13 mouse cellular contexts compared by ENCODE assay signal in genomic region chr13:49224314-49224713, GRCm38 (mm10). TPM values are rescaled to one million over a fixed set of nuclear protein-coding genes. Genes with fewer than 3 reads are reported as not detected.
DNase-seq lines count a peak whose midpoint lies in the region; ATAC-seq and TF ChIP-seq lines count a peak whose summit lies in the region.
"Had no signal": no experiment of that assay in that cellular context is flagged by ENCODE, and none has a peak within 500 bp of the region (broad histone marks: within the 10 kb centered on the region; RNA-seq: fewer than 3 reads in every experiment).

No protein-coding gene starts in this region.

- TF ChIP-seq CTCF in forebrain, postnatal 0 days (IDR thresholded peaks at IDR 0.05; ENCODE audit: low read depth) = no peak
- TF ChIP-seq CTCF in midbrain, postnatal 0 days (IDR thresholded peaks at IDR 0.05) = no peak
- no peak for TF ChIP-seq CTCF in stomach, postnatal 0 days (IDR thresholded peaks at IDR 0.05; ENCODE audit: low read depth)

- H3K4me3 ChIP-seq in forebrain, postnatal 0 days (ENCODE audit: low read depth, low read length) = no peak overlapping the region
- H3K4me3 ChIP-seq in forebrain, embryonic 13.5 days = no peak overlapping the region
- no peak overlapping the region for H3K4me3 ChIP-seq in midbrain, postnatal 0 days (ENCODE audit: low read depth, low read length)
- no peak overlapping the region for H3K4me3 ChIP-seq in midbrain, embryonic 10.5 days
- H3K4me3 ChIP-seq in stomach, postnatal 0 days (ENCODE audit: low read depth, low read length) = no peak overlapping the region
- H3K4me3 ChIP-seq in neural tube, embryonic 15.5 days (replicated peaks) = no peak overlapping the region
- H3K4me3 ChIP-seq: forebrain, embryonic 10.5 days; myocyte had no signal

- H3K36me3 ChIP-seq in forebrain, postnatal 0 days (ENCODE audit: insufficient read depth) = no peaks in the 10 kb centered on the region
- H3K36me3 ChIP-seq in forebrain, embryonic 13.5 days (ENCODE audit: poor library complexity, severe bottlenecking) = no peaks in the 10 kb centered on the region
- no peaks in the 10 kb centered on the region for H3K36me3 ChIP-seq in midbrain, postnatal 0 days (ENCODE audit: insufficient read depth, low read length)
- no peaks in the 10 kb centered on the region for H3K36me3 ChIP-seq in midbrain, embryonic 10.5 days
- no peaks in the 10 kb centered on the region for H3K36me3 ChIP-seq in stomach, postnatal 0 days (ENCODE audit: control insufficient read depth, insufficient read depth, low read length)
- H3K36me3 ChIP-seq in neural tube, embryonic 15.5 days = no peaks in the 10 kb centered on the region
- H3K36me3 ChIP-seq: forebrain, embryonic 10.5 days had no signal

- no peak overlapping the region for H3K4me2 ChIP-seq in forebrain, postnatal 0 days (ENCODE audit: low read depth)
- H3K4me2 ChIP-seq in forebrain, embryonic 13.5 days = no peak overlapping the region
- no peak overlapping the region for H3K4me2 ChIP-seq in midbrain, postnatal 0 days (ENCODE audit: low read depth, low read length, poor library complexity, severe bottlenecking)
- no peak overlapping the region for H3K4me2 ChIP-seq in stomach, postnatal 0 days (replicated peaks; ENCODE audit: low read depth)
- H3K4me2 ChIP-seq in neural tube, embryonic 15.5 days = no peak overlapping the region

- H3K9ac ChIP-seq in forebrain, postnatal 0 days = no peak overlapping the region
- H3K9ac ChIP-seq in forebrain, embryonic 13.5 days = no peak overlapping the region
- no peak overlapping the region for H3K9ac ChIP-seq in midbrain, postnatal 0 days (replicated peaks; ENCODE audit: low read length, poor library complexity, severe bottlenecking)
- no peak overlapping the region for H3K9ac ChIP-seq in stomach, postnatal 0 days (ENCODE audit: low read length)
- no peak overlapping the region for H3K9ac ChIP-seq in neural tube, embryonic 15.5 days (replicated peaks)

- no peaks in the 10 kb centered on the region for H3K4me1 ChIP-seq in forebrain, postnatal 0 days (ENCODE audit: insufficient read depth)
- no peaks in the 10 kb centered on the region for H3K4me1 ChIP-seq in forebrain, embryonic 13.5 days
- no peaks in the 10 kb centered on the region for H3K4me1 ChIP-seq in midbrain, postnatal 0 days (ENCODE audit: insufficient read depth, low read length)
- H3K4me1 ChIP-seq in midbrain, embryonic 10.5 days = 0 out of 2 replicates have a peak, but pooled peaks cover 3% of the 10 kb centered on the region
- H3K4me1 ChIP-seq in stomach, postnatal 0 days (replicated peaks; ENCODE audit: control insufficient read depth, insufficient read depth) = no peaks in the 10 kb centered on the region
- H3K4me1 ChIP-seq in neural tube, embryonic 15.5 days = no peaks in the 10 kb centered on the region

- no peaks in the 10 kb centered on the region for H3K9me3 ChIP-seq in forebrain, postnatal 0 days (ENCODE audit: low read length)
- H3K9me3 ChIP-seq in forebrain, embryonic 13.5 days (replicated peaks) = 0 out of 2 replicates have a peak, but pooled peaks cover 2% of the 10 kb centered on the region
- H3K9me3 ChIP-seq in midbrain, postnatal 0 days (ENCODE audit: low read length) = no peaks in the 10 kb centered on the region
- 0 out of 2 replicates have a peak, but pooled peaks cover 5% of the 10 kb centered on the region for H3K9me3 ChIP-seq in midbrain, embryonic 10.5 days (replicated peaks)
- H3K9me3 ChIP-seq in stomach, postnatal 0 days (ENCODE audit: control insufficient read depth, low read length) = no peaks in the 10 kb centered on the region
- no peaks in the 10 kb centered on the region for H3K9me3 ChIP-seq in neural tube, embryonic 15.5 days (replicated peaks)

- H3K27ac ChIP-seq in forebrain, postnatal 0 days (ENCODE audit: low read depth, low read length) = no peak overlapping the region
- H3K27ac ChIP-seq in forebrain, embryonic 13.5 days = no peak overlapping the region
- no peak overlapping the region for H3K27ac ChIP-seq in midbrain, postnatal 0 days (ENCODE audit: low read depth, low read length)
- no peak overlapping the region for H3K27ac ChIP-seq in midbrain, embryonic 10.5 days (replicated peaks)
- H3K27ac ChIP-seq in stomach, postnatal 0 days (replicated peaks) = no peak overlapping the region
- no peak overlapping the region for H3K27ac ChIP-seq in neural tube, embryonic 15.5 days (replicated peaks)
- H3K27ac ChIP-seq: forebrain, embryonic 10.5 days had no signal

- DNase-seq in forebrain, postnatal 0 days = peak; percentile 26
- DNase-seq in midbrain, postnatal 0 days (ENCODE audit: low spot score) = peak; percentile 20
- DNase-seq in midbrain, embryonic 10.5 days (ENCODE audit: low spot score) = no peak
- peak; percentile 78 for DNase-seq in kidney, adult 9 months
- peak; percentile 49 for DNase-seq in stomach, postnatal 0 days (ENCODE audit: low spot score)
- DNase-seq: cerebellum, postnatal 36 days; heart, adult 11 months; left cerebral cortex, postnatal 4 days had no signal

- 17% methylated on average over 10 of the region's 10 CpGs for WGBS in forebrain, postnatal 0 days
- 20% methylated on average over 10 of the region's 10 CpGs for WGBS in forebrain, embryonic 13.5 days
- 14% methylated on average over 10 of the region's 10 CpGs for WGBS in midbrain, postnatal 0 days
- 14% methylated on average over 10 of the region's 10 CpGs for WGBS in midbrain, embryonic 10.5 days
- 9% methylated on average over 10 of the region's 10 CpGs for WGBS in stomach, postnatal 0 days
- 21% methylated on average over 10 of the region's 10 CpGs for WGBS in neural tube, embryonic 15.5 days

- no peaks in the 10 kb centered on the region for H3K27me3 ChIP-seq in forebrain, postnatal 0 days (ENCODE audit: insufficient read depth, low read length)
- H3K27me3 ChIP-seq in forebrain, embryonic 13.5 days = peaks cover 4% of the 10 kb centered on the region; the same call in 1 of the 2 replicates
- H3K27me3 ChIP-seq in midbrain, postnatal 0 days (ENCODE audit: insufficient read depth, low read length) = no peaks in the 10 kb centered on the region
- peaks cover 46% of the 10 kb centered on the region for H3K27me3 ChIP-seq in midbrain, embryonic 10.5 days (ENCODE audit: low read depth, poor library complexity, severe bottlenecking)
- H3K27me3 ChIP-seq in stomach, postnatal 0 days (ENCODE audit: control insufficient read depth, insufficient read depth, low read length) = no peaks in the 10 kb centered on the region
- H3K27me3 ChIP-seq in neural tube, embryonic 15.5 days (replicated peaks) = no peaks in the 10 kb centered on the region

- no peak for TF ChIP-seq EP300 in stomach, postnatal 0 days (optimal IDR thresholded peaks at IDR 0.05)

- peak; percentile 63 for ATAC-seq in forebrain, postnatal 0 days
- no peak for ATAC-seq in forebrain, embryonic 13.5 days
- ATAC-seq in midbrain, postnatal 0 days (ENCODE audit: low FRiP score) = no peak
- 0 out of 2 replicates have a peak, but pooled peaks have one; percentile 37 for ATAC-seq in stomach, postnatal 0 days (ENCODE audit: low FRiP score, low TSS enrichment)
- no peak for ATAC-seq in activated CD4-positive, CD25-positive, alpha-beta regulatory T cell, adult 4 months
- no peak for ATAC-seq in neural tube, embryonic 15.5 days (ENCODE audit: low FRiP score)

RNA-seq across cellular contexts. Expression of gene Card19, which starts 8.5 kb away (rescaled TPM):
- 14.9 and 15.8 TPM in 2 replicates for total RNA-seq in forebrain, postnatal 0 days (2014; rRNA removed)
- polyA plus RNA-seq in forebrain, postnatal 0 days (2015; fragmentation: Nextera tagmentation; extraction: Ambion mirVana) = 32.0 TPM in 2 replicates
- 12.0 and 16.1 TPM in 2 replicates for polyA plus RNA-seq in forebrain, embryonic 13.5 days (2015; fragmentation: Nextera tagmentation; extraction: Ambion mirVana)
- 25.8 and 32.7 TPM in 2 replicates for total RNA-seq in midbrain, postnatal 0 days (2014; rRNA removed)
- 39.8 and 44.5 TPM in 2 replicates for polyA plus RNA-seq in midbrain, postnatal 0 days (2015; fragmentation: Nextera tagmentation; extraction: Ambion mirVana)
- polyA plus RNA-seq in midbrain, embryonic 10.5 days (2016; fragmentation: Nextera tagmentation; extraction: Ambion mirVana) = 23.1 and 23.3 TPM in 2 replicates
- 83.5 and 86.2 TPM in 2 replicates for polyA plus RNA-seq in stomach, postnatal 0 days (2015; fragmentation: Nextera tagmentation; extraction: Ambion mirVana)
- polyA plus RNA-seq in activated CD4-positive, CD25-positive, alpha-beta regulatory T cell, adult 4 months (2017; shearing (Covaris generic)) = 10 to 100 TPM; 56.9 to 66.6 TPM
- polyA plus RNA-seq in neural tube, embryonic 15.5 days (2015; fragmentation: Nextera tagmentation; extraction: Ambion mirVana) = 44.6 and 45.5 TPM in 2 replicates

RNA-seq across cellular contexts. Expression of gene Susd3, which starts 24.2 kb away (rescaled TPM):
- 0.38 and 0.85 TPM in 2 replicates for total RNA-seq in forebrain, postnatal 0 days (2014; rRNA removed)
- polyA plus RNA-seq in forebrain, postnatal 0 days (2015; fragmentation: Nextera tagmentation; extraction: Ambion mirVana) = 0.77 and 1.2 TPM in 2 replicates
- 0.37 and 0.66 TPM in 2 replicates for polyA plus RNA-seq in forebrain, embryonic 13.5 days (2015; fragmentation: Nextera tagmentation; extraction: Ambion mirVana)
- total RNA-seq in midbrain, postnatal 0 days (2014; rRNA removed) = 0.33 and 1.2 TPM in 2 replicates
- polyA plus RNA-seq in midbrain, postnatal 0 days (2015; fragmentation: Nextera tagmentation; extraction: Ambion mirVana) = 0.63 and 0.92 TPM in 2 replicates
- 1.0 and 1.2 TPM in 2 replicates for polyA plus RNA-seq in midbrain, embryonic 10.5 days (2016; fragmentation: Nextera tagmentation; extraction: Ambion mirVana)
- polyA plus RNA-seq in stomach, postnatal 0 days (2015; fragmentation: Nextera tagmentation; extraction: Ambion mirVana) = 1.0 and 1.2 TPM in 2 replicates
- polyA plus RNA-seq in activated CD4-positive, CD25-positive, alpha-beta regulatory T cell, adult 4 months (2017; shearing (Covaris generic)) = 10 to 100 TPM; 61.0 to 67.4 TPM
- 0.95 and 2.1 TPM in 2 replicates for polyA plus RNA-seq in neural tube, embryonic 15.5 days (2015; fragmentation: Nextera tagmentation; extraction: Ambion mirVana)

RNA-seq across cellular contexts. Expression of gene Ninj1, which starts 37.0 kb away (rescaled TPM):
- total RNA-seq in forebrain, postnatal 0 days (2014; rRNA removed) = 16.5 and 28.6 TPM in 2 replicates
- 37.0 and 43.1 TPM in 2 replicates for polyA plus RNA-seq in forebrain, postnatal 0 days (2015; fragmentation: Nextera tagmentation; extraction: Ambion mirVana)
- 15.5 and 16.7 TPM in 2 replicates for polyA plus RNA-seq in forebrain, embryonic 13.5 days (2015; fragmentation: Nextera tagmentation; extraction: Ambion mirVana)
- total RNA-seq in midbrain, postnatal 0 days (2014; rRNA removed) = 19.4 and 29.7 TPM in 2 replicates
- polyA plus RNA-seq in midbrain, postnatal 0 days (2015; fragmentation: Nextera tagmentation; extraction: Ambion mirVana) = 34.8 and 36.5 TPM in 2 replicates
- polyA plus RNA-seq in midbrain, embryonic 10.5 days (2016; fragmentation: Nextera tagmentation; extraction: Ambion mirVana) = 23.1 and 24.3 TPM in 2 replicates
- polyA plus RNA-seq in stomach, postnatal 0 days (2015; fragmentation: Nextera tagmentation; extraction: Ambion mirVana) = 76.3 and 83.1 TPM in 2 replicates
- polyA plus RNA-seq in activated CD4-positive, CD25-positive, alpha-beta regulatory T cell, adult 4 months (2017; shearing (Covaris generic)) = 10 to 100 TPM; 30.1 to 36.9 TPM
- 37.4 and 38.9 TPM in 2 replicates for polyA plus RNA-seq in neural tube, embryonic 15.5 days (2015; fragmentation: Nextera tagmentation; extraction: Ambion mirVana)

Comparison
In these comparisons a context has a peak if more than half of its experiments do, and no peak if none do; other contexts are left out.
1. ATAC-seq: peak in forebrain, postnatal 0 days (single experiment) and stomach, postnatal 0 days (single experiment); none in forebrain, embryonic 13.5 days (single experiment), midbrain, postnatal 0 days (single experiment), activated CD4-positive, CD25-positive, alpha-beta regulatory T cell, adult 4 months (single experiment) and neural tube, embryonic 15.5 days (single experiment).
2. RNA of gene Susd3, which starts 24.2 kb away (polyA plus RNA-seq): 61.0 to 67.4 TPM in activated CD4-positive, CD25-positive, alpha-beta regulatory T cell, adult 4 months; 1.0 to 1.2 TPM in stomach, postnatal 0 days, 0.77 to 1.2 TPM in forebrain, postnatal 0 days, 1.0 to 1.2 TPM in midbrain, embryonic 10.5 days, 0.95 to 2.1 TPM in neural tube, embryonic 15.5 days, 0.37 to 0.66 TPM in forebrain, embryonic 13.5 days and 0.63 to 0.92 TPM in midbrain, postnatal 0 days; every median in the first group is over 10 times any median in the second.